Mouse (Mus musculus): Measurements from ENCODE around the gene Ghr. TPM values are rescaled to one million over a fixed set of nuclear protein-coding genes. Genes with fewer than 3 reads are reported as not detected.

Ghr gene
- total RNA-seq, 2 experiments from 2014 or later, result 9.9 to 10.7 TPM

- no peak for DNase-seq (ENCODE audit: low spot score in 2 of 2)
These were observed 192.6 kb downstream of the Ghr start for GRCm38 (mm10) chr15:3390722-3391121.

- no peak for DNase-seq (ENCODE audit: low spot score in 2 of 2)
These were observed 194.3 kb downstream of the Ghr start for GRCm38 (mm10) chr15:3389011-3389410.

- no peak for DNase-seq (ENCODE audit: low spot score in 2 of 2)
These were observed 194.8 kb downstream of the Ghr start for GRCm38 (mm10) chr15:3388485-3388884.

GRCm38 (mm10) chr15:3383788-3384187, 199.5 kb downstream of the Ghr start:
- no peak for DNase-seq (ENCODE audit: low spot score in 2 of 2)

GRCm38 (mm10) chr15:3381413-3381812, 201.9 kb downstream of the Ghr start:
- no peak for DNase-seq (ENCODE audit: low spot score in 2 of 2)

GRCm38 (mm10) chr15:3368261-3368832, 214.9 kb downstream of the Ghr start:
- DNase-seq (ENCODE audit: low spot score in 2 of 2), result no peak

- DNase-seq (ENCODE audit: low spot score in 2 of 2), result peak in 1 of 2 experiments; percentile 20
These were observed 227.1 kb downstream of the Ghr start for GRCm38 (mm10) chr15:3356073-3356766.

- no peak for DNase-seq (ENCODE audit: low spot score in 2 of 2)
These were observed 229.6 kb downstream of the Ghr start for GRCm38 (mm10) chr15:3353696-3354095.

- DNase-seq (ENCODE audit: low spot score in 2 of 2), result no peak
These were observed 233.8 kb downstream of the Ghr start for GRCm38 (mm10) chr15:3349306-3350064.

GRCm38 (mm10) chr15:3346682-3347081, 236.6 kb downstream of the Ghr start:
- no peak for DNase-seq (ENCODE audit: low spot score in 2 of 2)

- peak; percentile 26 to 44 for DNase-seq (ENCODE audit: low spot score in 2 of 2)
These were observed 238.7 kb downstream of the Ghr start for GRCm38 (mm10) chr15:3344555-3344954.

GRCm38 (mm10) chr15:3341806-3342582, 241.3 kb downstream of the Ghr start:
- no peak for DNase-seq (ENCODE audit: low spot score in 2 of 2)

- no peak for DNase-seq (ENCODE audit: low spot score in 2 of 2)
These were observed 243.4 kb downstream of the Ghr start for GRCm38 (mm10) chr15:3339847-3340246.

- no peak for DNase-seq (ENCODE audit: low spot score in 2 of 2)
These were observed 250.8 kb downstream of the Ghr start for GRCm38 (mm10) chr15:3332517-3332916.

GRCm38 (mm10) chr15:3331813-3332212, 251.5 kb downstream of the Ghr start:
- no peak for DNase-seq (ENCODE audit: low spot score in 2 of 2)

- no peak for DNase-seq (ENCODE audit: low spot score in 2 of 2)
These were observed 253.0 kb downstream of the Ghr start for GRCm38 (mm10) chr15:3330291-3330690.

GRCm38 (mm10) chr15:3323041-3323440, 260.3 kb downstream of the Ghr start:
- no peak for DNase-seq (ENCODE audit: low spot score in 2 of 2)

- DNase-seq (ENCODE audit: low spot score in 2 of 2), result no peak
These were observed 263.4 kb downstream of the Ghr start for GRCm38 (mm10) chr15:3319929-3320328.

GRCm38 (mm10) chr15:3316617-3317016, 266.7 kb downstream of the Ghr start:
- DNase-seq (ENCODE audit: low spot score in 2 of 2), result no peak

- peak in 1 of 2 experiments; percentile 9 for DNase-seq (ENCODE audit: low spot score in 2 of 2)
These were observed 270.4 kb downstream of the Ghr start for GRCm38 (mm10) chr15:3312937-3313336.

- no peak for DNase-seq (ENCODE audit: low spot score in 2 of 2)
These were observed 273.4 kb downstream of the Ghr start for GRCm38 (mm10) chr15:3309856-3310255.
